In genomic region chr12:87444211-87444610, GRCm38 (mm10) we compare ENCODE assay signal across 7 mouse cellular contexts. TPM values are rescaled to one million over a fixed set of nuclear protein-coding genes. Genes with fewer than 3 reads are reported as not detected.
DNase-seq lines count a peak whose midpoint lies in the region; ATAC-seq and TF ChIP-seq lines count a peak whose summit lies in the region.

No protein-coding gene starts in this region.

- peak overlapping the region; percentile 86 for H3K4me3 ChIP-seq in lung, embryonic 15.5 days
- peak overlapping the region; percentile 98 for H3K4me3 ChIP-seq in embryonic facial prominence, embryonic 11.5 days (ENCODE audit: low read depth, low read length)
- H3K4me3 ChIP-seq in intestine, postnatal 0 days (ENCODE audit: low read depth, low read length) = peak overlapping the region; percentile 100
- H3K4me3 ChIP-seq in myocyte = peak overlapping the region; percentile 94

- intact Hi-C loops in left cerebral cortex, postnatal 4 days (cut with DNase I) = no loop called here

- 2% methylated on average over 16 of the region's 16 CpGs for WGBS in lung, embryonic 15.5 days
- 6% methylated on average over 16 of the region's 16 CpGs for WGBS in embryonic facial prominence, embryonic 11.5 days
- 3% methylated on average over 16 of the region's 16 CpGs for WGBS in intestine, postnatal 0 days

- peak overlapping the region; percentile 92 for H3K9ac ChIP-seq in lung, embryonic 15.5 days
- H3K9ac ChIP-seq in embryonic facial prominence, embryonic 11.5 days (replicated peaks; ENCODE audit: low read length) = peak overlapping the region; percentile 98
- H3K9ac ChIP-seq in intestine, postnatal 0 days (ENCODE audit: low read depth, low read length) = peak overlapping the region; percentile 89

- DNase-seq in lung, postnatal 14 days = no peak
- peak; percentile 19 for DNase-seq in embryonic facial prominence, embryonic 11.5 days (ENCODE audit: low spot score)
- DNase-seq in left cerebral cortex, postnatal 4 days = no peak
- no peak for DNase-seq in ovary, postnatal 10 days (ENCODE audit: low spot score)

- H3K9me3 ChIP-seq in lung, embryonic 15.5 days = no peaks in the 10 kb centered on the region
- no peaks in the 10 kb centered on the region for H3K9me3 ChIP-seq in embryonic facial prominence, embryonic 11.5 days (replicated peaks; ENCODE audit: control insufficient read depth, low read length)
- H3K9me3 ChIP-seq in intestine, postnatal 0 days (ENCODE audit: control insufficient read depth) = no peaks in the 10 kb centered on the region

- H3ac ChIP-seq in myocyte (ENCODE audit: control insufficient read depth, insufficient read length) = peak overlapping the region; percentile 66

- H3K4me2 ChIP-seq in lung, embryonic 15.5 days = peak overlapping the region; percentile 76
- peak overlapping the region; percentile 48 for H3K4me2 ChIP-seq in embryonic facial prominence, embryonic 11.5 days (ENCODE audit: low read depth, low read length)
- H3K4me2 ChIP-seq in intestine, postnatal 0 days (replicated peaks; ENCODE audit: low read depth) = peak overlapping the region; percentile 79
- peak overlapping the region; percentile 92 for H3K4me2 ChIP-seq in myocyte (ENCODE audit: low read depth)

- peak; percentile 7; the same call in 1 of the 2 replicates for ATAC-seq in lung, embryonic 15.5 days (ENCODE audit: borderline replicate concordance, extremely low read depth, low FRiP score, low TSS enrichment)
- ATAC-seq in embryonic facial prominence, embryonic 11.5 days (replicated peaks; ENCODE audit: insufficient number of reproducible peaks, low FRiP score, low TSS enrichment, low read depth) = 0 out of 2 replicates have a peak, but pooled peaks have one; percentile 7
- ATAC-seq in intestine, postnatal 0 days = no peak

- no peak for TF ChIP-seq CTCF in intestine, postnatal 0 days (IDR thresholded peaks at IDR 0.05; ENCODE audit: low read depth)

- TF ChIP-seq POLR2A in myocyte (IDR thresholded peaks at IDR 0.05; ENCODE audit: insufficient read length, low read depth) = no peak

- H3K27ac ChIP-seq in lung, embryonic 15.5 days = no peak overlapping the region
- H3K27ac ChIP-seq in embryonic facial prominence, embryonic 11.5 days (replicated peaks; ENCODE audit: low read depth, low read length) = no peak overlapping the region
- no peak overlapping the region for H3K27ac ChIP-seq in intestine, postnatal 0 days (ENCODE audit: low read depth, low read length)

- peaks cover 43% of the 10 kb centered on the region for H3K36me3 ChIP-seq in lung, embryonic 15.5 days
- peaks cover 8% of the 10 kb centered on the region for H3K36me3 ChIP-seq in embryonic facial prominence, embryonic 11.5 days (replicated peaks; ENCODE audit: control insufficient read depth, insufficient read depth, low read depth, low read length)
- H3K36me3 ChIP-seq in intestine, postnatal 0 days (ENCODE audit: control insufficient read depth, insufficient read depth) = peaks cover 32% of the 10 kb centered on the region
- peaks cover 46% of the 10 kb centered on the region for H3K36me3 ChIP-seq in myocyte (ENCODE audit: control insufficient read depth, insufficient read depth)

- no peaks in the 10 kb centered on the region for H3K27me3 ChIP-seq in lung, embryonic 15.5 days
- H3K27me3 ChIP-seq in embryonic facial prominence, embryonic 11.5 days (ENCODE audit: control insufficient read depth, insufficient read depth, low read length) = no peaks in the 10 kb centered on the region
- H3K27me3 ChIP-seq in intestine, postnatal 0 days (replicated peaks; ENCODE audit: control insufficient read depth, insufficient read depth, low read length) = no peaks in the 10 kb centered on the region
- no peaks in the 10 kb centered on the region for H3K27me3 ChIP-seq in myocyte (ENCODE audit: control insufficient read depth, insufficient read depth, insufficient read length)

- H3K79me2 ChIP-seq in myocyte (ENCODE audit: control insufficient read depth, insufficient read depth) = peaks cover 76% of the 10 kb centered on the region

- H3K4me1 ChIP-seq in lung, embryonic 15.5 days = peaks cover 20% of the 10 kb centered on the region
- H3K4me1 ChIP-seq in embryonic facial prominence, embryonic 11.5 days (ENCODE audit: control insufficient read depth, insufficient read depth, low read length) = no peaks in the 10 kb centered on the region
- H3K4me1 ChIP-seq in intestine, postnatal 0 days (replicated peaks; ENCODE audit: control insufficient read depth, insufficient read depth, low read length) = 0 out of 2 replicates have a peak, but pooled peaks cover 4% of the 10 kb centered on the region

TF ChIP-seq in myocyte, 11 proteins besides CTCF, POLR2A, EP300 and RAD21:
- TF ChIP-seq E2F4 (IDR thresholded peaks at IDR 0.05; ENCODE audit: insufficient read depth) = no peak
- no peak for TF ChIP-seq MAX (IDR thresholded peaks at IDR 0.05; ENCODE audit: low read depth)
- no peak for TF ChIP-seq POLR2AphosphoS2 (IDR thresholded peaks at IDR 0.05; ENCODE audit: insufficient read length, low read depth)
- TF ChIP-seq SRF (IDR thresholded peaks at IDR 0.05; ENCODE audit: control insufficient read depth, insufficient read length, low read depth) = no peak
- no peak for TF ChIP-seq MYOG (IDR thresholded peaks at IDR 0.05; ENCODE audit: control insufficient read depth in 1 of 3, insufficient read depth in 1 of 3, insufficient read length in 2 of 3, low read depth in 2 of 3)
- TF ChIP-seq MYOD1 (IDR thresholded peaks at IDR 0.05; ENCODE audit: control insufficient read depth in 1 of 3, insufficient read length in 2 of 3, low read depth in 2 of 3) = no peak
- TF ChIP-seq REST (IDR thresholded peaks at IDR 0.05; ENCODE audit: insufficient read depth, insufficient read length) = no peak
- TF ChIP-seq TCF3 (IDR thresholded peaks at IDR 0.05; ENCODE audit: insufficient read length, low read depth) = no peak
- TF ChIP-seq CEBPB (IDR thresholded peaks at IDR 0.05; ENCODE audit: insufficient read depth, poor library complexity, severe bottlenecking) = no peak
- no peak for TF ChIP-seq TCF12 (IDR thresholded peaks at IDR 0.05; ENCODE audit: insufficient read depth, poor library complexity, severe bottlenecking)
- TF ChIP-seq USF1 (IDR thresholded peaks at IDR 0.05; ENCODE audit: low read depth) = no peak

RNA-seq across cellular contexts. Expression of gene Alkbh1, which starts 0.4 kb away (rescaled TPM):
- 47.5 and 48.0 TPM in 2 replicates for polyA plus RNA-seq in lung, embryonic 15.5 days (2015; fragmentation: Nextera tagmentation; extraction: Ambion mirVana)
- 33.4 and 42.9 TPM in 2 replicates for polyA plus RNA-seq in embryonic facial prominence, embryonic 11.5 days (2014; fragmentation: Nextera tagmentation; extraction: Ambion mirVana)
- 13.6 and 21.9 TPM in 2 replicates for polyA plus RNA-seq in intestine, postnatal 0 days (2015; fragmentation: Nextera tagmentation; extraction: Ambion mirVana)
- 9.3 TPM for polyA plus RNA-seq in myocyte (2012; fragmentation: generic; extraction: Trizol)
- 10 to 100 TPM; 25.8 to 28.4 TPM for total RNA-seq in left cerebral cortex, postnatal 4 days (2021)

RNA-seq across cellular contexts. Expression of gene Slirp, which starts 0.5 kb away (rescaled TPM):
- polyA plus RNA-seq in lung, embryonic 15.5 days (2015; fragmentation: Nextera tagmentation; extraction: Ambion mirVana) = 285 and 321 TPM in 2 replicates
- 303 and 309 TPM in 2 replicates for polyA plus RNA-seq in embryonic facial prominence, embryonic 11.5 days (2014; fragmentation: Nextera tagmentation; extraction: Ambion mirVana)
- polyA plus RNA-seq in intestine, postnatal 0 days (2015; fragmentation: Nextera tagmentation; extraction: Ambion mirVana) = 250 and 272 TPM in 2 replicates
- 101 TPM for polyA plus RNA-seq in myocyte (2012; fragmentation: generic; extraction: Trizol)
- total RNA-seq in left cerebral cortex, postnatal 4 days (2021) = 100 to 1,000 TPM in 1 of 2 experiments, 10 to 100 TPM in 1; 96.3 to 101 TPM

RNA-seq across cellular contexts. Expression of gene Snw1, which starts 27.9 kb away (rescaled TPM):
- 116 and 118 TPM in 2 replicates for polyA plus RNA-seq in lung, embryonic 15.5 days (2015; fragmentation: Nextera tagmentation; extraction: Ambion mirVana)
- 169 and 176 TPM in 2 replicates for polyA plus RNA-seq in embryonic facial prominence, embryonic 11.5 days (2014; fragmentation: Nextera tagmentation; extraction: Ambion mirVana)
- 66.9 and 70.7 TPM in 2 replicates for polyA plus RNA-seq in intestine, postnatal 0 days (2015; fragmentation: Nextera tagmentation; extraction: Ambion mirVana)
- 48.2 TPM for polyA plus RNA-seq in myocyte (2012; fragmentation: generic; extraction: Trizol)
- 10 to 100 TPM; 53.1 to 53.3 TPM for total RNA-seq in left cerebral cortex, postnatal 4 days (2021)

RNA-seq across cellular contexts. Expression of gene Gm5788, which starts 50.3 kb away (rescaled TPM):
- not detected in 2 replicates for polyA plus RNA-seq in lung, embryonic 15.5 days (2015; fragmentation: Nextera tagmentation; extraction: Ambion mirVana)
- not detected in 2 replicates for polyA plus RNA-seq in embryonic facial prominence, embryonic 11.5 days (2014; fragmentation: Nextera tagmentation; extraction: Ambion mirVana)
- not detected in 2 replicates for polyA plus RNA-seq in intestine, postnatal 0 days (2015; fragmentation: Nextera tagmentation; extraction: Ambion mirVana)
- not detected for polyA plus RNA-seq in myocyte (2012; fragmentation: generic; extraction: Trizol)
- not detected for total RNA-seq in left cerebral cortex, postnatal 4 days (2021)

RNA-seq across cellular contexts. Expression of gene Sptlc2, which starts 56.1 kb away (rescaled TPM):
- 95.8 and 105 TPM in 2 replicates for polyA plus RNA-seq in lung, embryonic 15.5 days (2015; fragmentation: Nextera tagmentation; extraction: Ambion mirVana)
- 65.0 and 66.1 TPM in 2 replicates for polyA plus RNA-seq in embryonic facial prominence, embryonic 11.5 days (2014; fragmentation: Nextera tagmentation; extraction: Ambion mirVana)
- polyA plus RNA-seq in intestine, postnatal 0 days (2015; fragmentation: Nextera tagmentation; extraction: Ambion mirVana) = 186 and 199 TPM in 2 replicates
- 43.4 TPM for polyA plus RNA-seq in myocyte (2012; fragmentation: generic; extraction: Trizol)
- total RNA-seq in left cerebral cortex, postnatal 4 days (2021) = 10 to 100 TPM; 73.4 to 81.9 TPM
